Mouse (Mus musculus) CH12.LX (cell line): ENCODE measurements around the gene Lama2. TPM values are rescaled to one million over a fixed set of nuclear protein-coding genes. Genes with fewer than 3 reads are reported as not detected.

Source experiments
- DNase-seq: peaks from one replicate; pipeline ENCODE4 v3.0.0-alpha.2; 2013; ENCODE audit errors: extremely low read depth
- H3K27ac ChIP-seq: 2 replicates; pipeline ENCODE4 v1.5.1; 2012; ENCODE audit warnings: low read depth, mild to moderate bottlenecking, control low read depth, moderate library complexity; ENCODE audit not compliant: insufficient read depth
- H3K27me3 ChIP-seq: replicated peaks from 2 replicates; pipeline ENCODE3; 2012; ENCODE audit warnings: inconsistent platforms
- H3K36me3 ChIP-seq, 2 experiments: replicated peaks in 1 of 2; 2 replicates each; pipeline versions ENCODE3 to v1.6.1; 2012; ENCODE audit warnings: inconsistent platforms in 1 of 2, low read length in 1 of 2, mild to moderate bottlenecking in 1 of 2, mixed read lengths in 1 of 2, moderate library complexity in 1 of 2; ENCODE audit not compliant: control insufficient read depth in 1 of 2, insufficient read depth in 1 of 2
- H3K4me1 ChIP-seq, 2 experiments: 2 replicates each; pipeline ENCODE4 v1.6.1; 2012; ENCODE audit warnings: inconsistent platforms in 1 of 2, moderate library complexity in 1 of 2; ENCODE audit not compliant: insufficient read depth in 2 of 2, control insufficient read depth in 1 of 2
- H3K4me2 ChIP-seq: 2 replicates; pipeline ENCODE4 v1.6.1; 2012; ENCODE audit warnings: low read depth, mild to moderate bottlenecking, control low read depth; ENCODE audit not compliant: poor library complexity, insufficient read depth, severe bottlenecking
- H3K4me3 ChIP-seq, 3 experiments: fragments of 150-350 bp in 1 of 3; sonication (generic) in 1 of 3; replicated peaks in 1 of 3; 2 replicates each; pipeline versions ENCODE3 to v1.5.1; 2011 to 2012; ENCODE audit warnings: low read depth in 2 of 3, low read length in 2 of 3, mild to moderate bottlenecking in 2 of 3, moderate library complexity in 2 of 3, control low read depth in 1 of 3, improper control_type of control experiment in 1 of 3, inconsistent platforms in 1 of 3, mixed read lengths in 1 of 3; ENCODE audit not compliant: poor library complexity in 1 of 3
- H3K79me2 ChIP-seq: replicated peaks from 2 replicates; pipeline ENCODE4 v1.6.1; 2012; ENCODE audit warnings: mild to moderate bottlenecking, moderate library complexity; ENCODE audit not compliant: control insufficient read depth, poor library complexity, insufficient read depth, severe bottlenecking; ENCODE audit errors: extremely low read depth
- H3K9ac ChIP-seq: 2 replicates; pipeline ENCODE4 v1.6.1; 2012; ENCODE audit warnings: low read depth, mild to moderate bottlenecking, control low read depth, moderate library complexity; ENCODE audit not compliant: insufficient read depth
- H3K9me3 ChIP-seq: replicated peaks from 2 replicates; pipeline ENCODE3; 2012; ENCODE audit warnings: low read length, inconsistent platforms, mixed read lengths
- BHLHE40 ChIP-seq: IDR thresholded peaks from 2 replicates; pipeline ENCODE4 v1.6.1; 2011; ENCODE audit warnings: mild to moderate bottlenecking, low read depth, low read length, improper control_type of control experiment
- CHD2 ChIP-seq: IDR thresholded peaks from 2 replicates; pipeline ENCODE4 v1.6.1; 2011; ENCODE audit warnings: low read length, improper control_type of control experiment
- CTCF ChIP-seq, 2 experiments: IDR thresholded peaks in 1 of 2; conservative IDR thresholded peaks in 1 of 2; 2 replicates each; pipeline ENCODE4 v1.5.1; 2011 to 2012; ENCODE audit warnings: low read depth in 2 of 2, low read length in 2 of 2, improper control_type of control experiment in 1 of 2, inconsistent platforms in 1 of 2, mild to moderate bottlenecking in 1 of 2, moderate library complexity in 1 of 2
- ELF1 ChIP-seq: IDR thresholded peaks from 2 replicates; pipeline ENCODE4 v1.6.1; 2014; ENCODE audit warnings: low read depth, mild to moderate bottlenecking, inconsistent platforms, low read length, improper control_type of control experiment
- EP300 ChIP-seq: IDR thresholded peaks from 2 replicates; pipeline ENCODE4 v1.6.1; 2011; ENCODE audit warnings: low read length, improper control_type of control experiment
- GABPA ChIP-seq: IDR thresholded peaks from 2 replicates; pipeline ENCODE4 v1.6.1; 2012; ENCODE audit warnings: low read depth, low read length, improper control_type of control experiment, inconsistent platforms; ENCODE audit not compliant: insufficient replicate concordance
- IRF4 ChIP-seq: IDR thresholded peaks from 2 replicates; pipeline ENCODE4 v1.6.1; 2014; ENCODE audit warnings: low read depth, mild to moderate bottlenecking, inconsistent platforms, low read length, improper control_type of control experiment
- JUN ChIP-seq: IDR thresholded peaks from 2 replicates; pipeline ENCODE4 v1.6.1; 2011; ENCODE audit warnings: low read depth, mild to moderate bottlenecking, low read length, improper control_type of control experiment, moderate library complexity; ENCODE audit not compliant: insufficient read depth
- KAT2A ChIP-seq: IDR thresholded peaks from 2 replicates; pipeline ENCODE4 v1.6.1; 2012; ENCODE audit warnings: low read length, improper control_type of control experiment, inconsistent platforms; ENCODE audit not compliant: insufficient replicate concordance
- MAFK ChIP-seq: IDR thresholded peaks from 2 replicates; pipeline ENCODE4 v1.6.1; 2011; ENCODE audit warnings: low read length, improper control_type of control experiment; ENCODE audit not compliant: insufficient replicate concordance
- MAX ChIP-seq: IDR thresholded peaks from 2 replicates; pipeline ENCODE4 v1.6.1; 2011; ENCODE audit warnings: low read length, improper control_type of control experiment
- MAZ ChIP-seq: IDR thresholded peaks from 2 replicates; pipeline ENCODE4 v1.6.1; 2012; ENCODE audit warnings: low read depth, mild to moderate bottlenecking, inconsistent platforms, low read length, improper control_type of control experiment, moderate library complexity
- MEF2A ChIP-seq: IDR thresholded peaks from 2 replicates; pipeline ENCODE4 v1.6.1; 2014; ENCODE audit warnings: low read depth, mild to moderate bottlenecking, inconsistent platforms, low read length, improper control_type of control experiment, borderline replicate concordance
- MXI1 ChIP-seq: IDR thresholded peaks from 2 replicates; pipeline ENCODE4 v1.6.1; 2011; ENCODE audit warnings: mild to moderate bottlenecking, low read depth, low read length, improper control_type of control experiment
- NELFE ChIP-seq: IDR thresholded peaks from 2 replicates; pipeline ENCODE4 v1.6.1; 2011; ENCODE audit warnings: low read depth, low read length, improper control_type of control experiment
- POLR2A ChIP-seq: IDR thresholded peaks from 2 replicates; pipeline ENCODE4 v1.6.1; 2011; ENCODE audit warnings: low read depth, mild to moderate bottlenecking, improper control_type of control experiment, low read length
- POLR2AphosphoS2 ChIP-seq: IDR thresholded peaks from 2 replicates; pipeline ENCODE4 v1.6.1; 2011; ENCODE audit warnings: low read depth, low read length, improper control_type of control experiment
- RCOR1 ChIP-seq: conservative IDR thresholded peaks from 2 replicates; pipeline ENCODE4 v1.6.1; 2012; ENCODE audit warnings: low read depth, mild to moderate bottlenecking, inconsistent platforms, low read length, improper control_type of control experiment
- SIN3A ChIP-seq: IDR thresholded peaks from 2 replicates; pipeline ENCODE4 v1.6.1; 2012; ENCODE audit warnings: low read length, improper control_type of control experiment, inconsistent platforms
- SMC3 ChIP-seq: IDR thresholded peaks from 2 replicates; pipeline ENCODE4 v1.6.1; 2011; ENCODE audit warnings: low read depth, low read length, improper control_type of control experiment
- TBP ChIP-seq: conservative IDR thresholded peaks from 2 replicates; pipeline ENCODE4 v1.6.1; 2011; ENCODE audit warnings: low read depth, low read length, improper control_type of control experiment
- TCF12 ChIP-seq: IDR thresholded peaks from 2 replicates; pipeline ENCODE4 v1.6.1; 2014; ENCODE audit warnings: low read depth, mild to moderate bottlenecking, inconsistent platforms, low read length, improper control_type of control experiment
- UBTF ChIP-seq: IDR thresholded peaks from 2 replicates; pipeline ENCODE4 v1.6.1; 2012; ENCODE audit warnings: low read depth, mild to moderate bottlenecking, inconsistent platforms, low read length, improper control_type of control experiment, moderate library complexity
- USF1 ChIP-seq: IDR thresholded peaks from 2 replicates; pipeline ENCODE4 v1.6.1; 2014; ENCODE audit warnings: low read depth, mild to moderate bottlenecking, inconsistent platforms, low read length, improper control_type of control experiment
- USF2 ChIP-seq: conservative IDR thresholded peaks from 2 replicates; pipeline ENCODE4 v1.6.1; 2011; ENCODE audit warnings: low read depth, low read length, improper control_type of control experiment
- ZC3H11A ChIP-seq: IDR thresholded peaks from 2 replicates; pipeline ENCODE4 v1.6.1; 2012; ENCODE audit warnings: low read depth, mild to moderate bottlenecking, inconsistent platforms, low read length, improper control_type of control experiment
- ZKSCAN1 ChIP-seq: IDR thresholded peaks from 2 replicates; pipeline ENCODE4 v1.6.1; 2012; ENCODE audit warnings: low read depth, inconsistent platforms, low read length, improper control_type of control experiment, borderline replicate concordance
- ZMIZ1 ChIP-seq: IDR thresholded peaks from 2 replicates; pipeline ENCODE4 v1.6.1; 2012; ENCODE audit warnings: low read depth, mild to moderate bottlenecking, inconsistent platforms, low read length, improper control_type of control experiment
- dilution Hi-C: fragments of 300-500 bp; cut with MboI; formaldehyde crosslinking; loops from 2 replicates; pipeline ENCODE4 v1.14.3; 2020; ENCODE audit warnings: low sequenced_read_pairs; ENCODE audit not compliant: extremely low pct_unique_long_range_greater_than_20kb, extremely low pct_ligation_motif_present
- in situ Hi-C: fragments of 300-500 bp; cut with MboI; formaldehyde crosslinking; loops from 3 replicates; pipeline ENCODE4 v1.14.3; 2019; ENCODE audit warnings: low sequenced_read_pairs, low pct_ligation_motif_present, low pct_unique_long_range_greater_than_20kb, mixed read lengths
- polyA plus RNA-seq: library from polyadenylated mRNA; unstranded; fragments of >175 nt; gene quantifications from 2 replicates; pipeline ENCODE4 v1.2.1, GENCODE M21; 2012; ENCODE audit warnings: low read depth; ENCODE audit not compliant: insufficient read length
- total RNA-seq, 2 experiments: library from RNA; depleted of rRNA; stranded (reverse); fragments of 300-350 nt in 1 of 2; fragments of >200 nt in 1 of 2; gene quantifications; 2 replicates each; pipeline ENCODE4 v1.2.3; 2012 to 2014

Gene Lama2
- total and polyA plus RNA-seq, 3 experiments: not detected

- Histone ChIP-seq H3K4me1 (no peaks in the 10 kb centered on the region), H3K36me3 (no peaks in the 10 kb centered on the region), H3K9me3 (no peaks in the 10 kb centered on the region), H3K9ac (no peak overlapping the region), H3K27me3 (no peaks in the 10 kb centered on the region), H3K79me2 (no peaks in the 10 kb centered on the region), H3K4me2 (no peak overlapping the region), H3K4me3 (no peak overlapping the region), H3K27ac (no peak overlapping the region)
- DNase-seq: no peak
- TF ChIP-seq SIN3A (no peak), POLR2AphosphoS2 (no peak), TBP (no peak), IRF4 (no peak), CTCF (conservative IDR thresholded peaks at IDR 0.05 in 1 of 2, IDR thresholded peaks at IDR 0.05 in 1 of 2; ENCODE audit: low read depth in 2 of 2, low read length in 2 of 2) (no peak), MAX (no peak), USF2 (no peak), RCOR1 (no peak)
- in situ Hi-C loops: no loop called here
- dilution Hi-C loops: no loop called here
These were observed 645.3 kb downstream of the Lama2 start for GRCm38 (mm10) chr10:26974224-26974623.

- TF ChIP-seq POLR2A: no peak
- no peak for TF ChIP-seq SMC3
- TF ChIP-seq JUN: no peak
- no peak for TF ChIP-seq MAFK
- TF ChIP-seq ZMIZ1: no peak
- TF ChIP-seq ELF1: no peak
- TF ChIP-seq USF1: no peak
- in situ Hi-C loops: no loop called here
- Histone ChIP-seq H3K9ac (no peak overlapping the region), H3K9me3 (no peaks in the 10 kb centered on the region), H3K4me1 (no peaks in the 10 kb centered on the region), H3K27ac (no peak overlapping the region), H3K27me3 (no peaks in the 10 kb centered on the region), H3K79me2 (no peaks in the 10 kb centered on the region), H3K4me2 (no peak overlapping the region), H3K4me3 (no peak overlapping the region), H3K36me3 (no peaks in the 10 kb centered on the region)
- dilution Hi-C loops: no loop called here
- DNase-seq: no peak
These were observed 646.0 kb downstream of the Lama2 start for GRCm38 (mm10) chr10:26973575-26973974.

- H3K36me3 ChIP-seq: no peaks in the 10 kb centered on the region
- H3K4me3 ChIP-seq: no peak overlapping the region
- in situ Hi-C loops: no loop called here
- H3K27me3 ChIP-seq: no peaks in the 10 kb centered on the region
- no peaks in the 10 kb centered on the region for H3K9me3 ChIP-seq
- H3K4me1 ChIP-seq: peaks cover 0 to 10% of the 10 kb centered on the region in 2 experiments; a peak in 3 of 4 replicates
- TF ChIP-seq TBP: no peak
- no peak for TF ChIP-seq ZC3H11A
- no peak for TF ChIP-seq EP300
- TF ChIP-seq KAT2A: no peak
- no peak for TF ChIP-seq NELFE
- no peak for TF ChIP-seq GABPA
- TF ChIP-seq MAZ: no peak
- TF ChIP-seq UBTF: no peak
- TF ChIP-seq ZKSCAN1: no peak
- no peak for TF ChIP-seq MXI1
- TF ChIP-seq SMC3: no peak
- no peak for TF ChIP-seq CHD2
- no peak for TF ChIP-seq TCF12
- no peak for TF ChIP-seq USF1
- TF ChIP-seq POLR2A: no peak
- no peak for TF ChIP-seq ZMIZ1
- TF ChIP-seq BHLHE40: no peak
- no peak for TF ChIP-seq MEF2A
- no peak for TF ChIP-seq MAFK
- DNase-seq: peak; percentile 15
- dilution Hi-C loops: no loop called here
- no peaks in the 10 kb centered on the region for H3K79me2 ChIP-seq
- no peak overlapping the region for H3K27ac ChIP-seq
- H3K9ac ChIP-seq: no peak overlapping the region
- peak overlapping the region; percentile 9; the same call in 1 of the 2 replicates for H3K4me2 ChIP-seq
These were observed 661.0 kb downstream of the Lama2 start for GRCm38 (mm10) chr10:26958513-26958912.
